Mouse (Mus musculus): ENCODE measurements around the gene Tex12.

Gene Tex12

DNA sequence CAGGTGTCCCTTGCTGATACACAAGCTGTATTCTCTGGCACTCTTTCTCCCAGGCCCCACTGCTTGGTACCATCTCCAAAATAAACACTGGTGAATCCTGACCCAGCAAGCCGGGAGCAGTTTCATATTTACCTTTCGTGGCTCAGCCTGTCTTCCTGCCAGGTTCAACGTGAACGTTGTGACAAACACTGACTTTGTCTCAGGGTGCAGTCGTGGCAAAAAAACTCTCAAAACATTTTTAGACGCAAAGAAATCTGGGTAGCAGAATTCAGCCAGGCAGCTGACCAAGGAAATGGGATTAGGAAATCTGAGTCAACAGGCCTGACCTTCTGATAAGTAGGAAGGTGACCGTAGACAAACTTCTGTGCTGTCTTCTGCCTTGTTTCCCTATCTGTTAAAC, 53.6 kb downstream of the Tex12 start:
- DNase-seq (ENCODE audit: low read depth): no peak
